Mouse (Mus musculus) lung, adult 2 months (tissue): ENCODE results near the gene Msl2.

Source experiments
- CTCF ChIP-seq: fragments of 200-500 bp; IDR thresholded peaks from 2 replicates; pipeline ENCODE4 v1.5.1; 2011; ENCODE audit warnings: mild to moderate bottlenecking, low read length, control low read depth; ENCODE audit not compliant: insufficient read depth
- POLR2A ChIP-seq: fragments of 200-500 bp; IDR thresholded peaks from 2 replicates; pipeline ENCODE4 v1.6.1; 2011; ENCODE audit warnings: low read depth, mild to moderate bottlenecking, control low read depth, low read length, borderline replicate concordance; ENCODE audit errors: extremely low read depth

DNA sequence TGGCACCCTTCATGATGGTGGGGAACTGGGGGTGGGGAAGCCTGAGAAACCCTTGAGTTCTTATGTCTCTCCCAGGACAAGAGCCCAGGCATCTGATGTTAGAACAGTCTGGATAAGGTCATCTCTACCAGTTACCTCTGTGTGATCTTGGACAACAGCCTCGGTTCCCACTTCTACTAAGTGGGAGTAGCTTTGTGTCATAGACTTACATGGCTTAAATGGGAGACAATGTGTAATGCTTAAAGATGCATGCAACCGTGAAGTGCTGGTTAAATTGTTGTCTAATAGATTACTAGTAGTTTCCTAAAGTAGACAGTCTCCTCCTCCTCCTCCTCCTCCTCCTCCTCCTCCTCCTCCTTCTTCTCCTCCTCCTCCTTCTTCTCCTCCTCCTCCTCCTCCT lies 37.0 kb upstream of the Msl2 start:
- TF ChIP-seq CTCF, result no peak
- TF ChIP-seq POLR2A, result no peak
